Mouse (Mus musculus) brain, embryonic 14.5 days (tissue): ENCODE measurements at regions not wholly inside any gene's neighbourhood (a gene's known extent, or its start where the extent isn't known, plus 50 kb on each side); places are given as distances from the start of the nearest gene placed in this dataset.

Experiments used
- CTCF ChIP-seq: fragments of 200-500 bp; IDR thresholded peaks from 2 replicates; pipeline ENCODE4 v1.5.1; 2012; ENCODE audit warnings: inconsistent platforms, mild to moderate bottlenecking, moderate library complexity, borderline replicate concordance; ENCODE audit not compliant: insufficient read depth, insufficient read length; ENCODE audit errors: extremely low read depth
- POLR2A ChIP-seq: fragments of 200-500 bp; IDR thresholded peaks from 2 replicates; pipeline ENCODE4 v1.6.1; 2012; ENCODE audit warnings: mild to moderate bottlenecking, inconsistent platforms, borderline replicate concordance; ENCODE audit not compliant: poor library complexity, insufficient read depth, insufficient read length, severe bottlenecking; ENCODE audit errors: extremely low read depth

DNA sequence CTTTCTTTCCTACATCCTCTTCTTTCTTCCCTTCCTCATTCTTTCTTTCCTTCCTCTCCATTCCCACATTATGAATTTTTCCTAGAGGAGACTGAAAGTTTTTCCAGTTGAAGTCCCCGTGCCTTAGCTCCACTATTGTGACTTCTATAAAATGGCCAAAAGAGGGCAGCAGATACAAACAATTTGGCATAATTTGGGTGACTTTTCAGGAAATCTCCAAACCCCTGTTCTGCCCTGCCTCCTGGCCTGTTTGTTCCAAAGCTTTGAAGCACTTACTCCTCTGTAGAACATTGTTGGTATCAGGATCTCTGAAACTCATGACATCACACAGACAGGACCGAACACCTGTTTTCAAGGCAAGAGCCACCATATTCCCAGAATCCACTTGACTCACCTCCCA, 403.2 kb downstream of the Pdzph1 start:
- TF ChIP-seq CTCF (peak; percentile 28; the same call in 1 of the 2 replicates), POLR2A (no peak)
